Mouse (Mus musculus) heart, postnatal 0 days (tissue): Measurements from ENCODE around the gene Rtn4rl1.

Experiments used
- CTCF ChIP-seq: IDR thresholded peaks from 2 replicates; pipeline ENCODE4 v1.5.1; 2016; ENCODE audit warnings: antibody characterized with exemption, control low read depth, low read depth
- EP300 ChIP-seq: IDR thresholded peaks from 2 replicates; pipeline ENCODE4 v1.6.1; 2016; ENCODE audit warnings: antibody characterized with exemption, low read depth

- TF ChIP-seq CTCF, result no peak
- TF ChIP-seq EP300, result no peak; the same call in 1 of the 2 replicates
Observed at GRCm38 (mm10) chr11:75193256-75194071, at the start of gene Rtn4rl1.
